Mouse (Mus musculus): Measurements from ENCODE around the gene Cdh26.

- TF ChIP-seq ZC3H11A (IDR thresholded peaks at IDR 0.05; ENCODE audit: low read depth, low read length) (no peak), EP300 (IDR thresholded peaks at IDR 0.05; ENCODE audit: low read depth in 1 of 2, low read length in 2 of 2) (no peak), ZKSCAN1 (IDR thresholded peaks at IDR 0.05; ENCODE audit: low read depth, low read length) (no peak), ELF1 (IDR thresholded peaks at IDR 0.05; ENCODE audit: low read depth, low read length) (no peak), CHD1 (IDR thresholded peaks at IDR 0.05; ENCODE audit: low read depth, low read length) (no peak), GATA1 (IDR thresholded peaks at IDR 0.05; ENCODE audit: low read depth, low read length) (no peak), BHLHE40 (IDR thresholded peaks at IDR 0.05; ENCODE audit: borderline replicate concordance, low read depth, low read length) (no peak), POLR2A (IDR thresholded peaks at IDR 0.05; ENCODE audit: control insufficient read depth in 1 of 2, insufficient read depth in 1 of 2, low read depth in 1 of 2, low read length in 2 of 2, poor library complexity in 1 of 2) (no peak), MAX (IDR thresholded peaks at IDR 0.05; ENCODE audit: low read length) (no peak), CTCF (IDR thresholded peaks at IDR 0.05 in 2 of 3, conservative IDR thresholded peaks at IDR 0.05 in 1 of 3; ENCODE audit: control insufficient read depth in 1 of 3, insufficient read depth in 1 of 3, low read depth in 2 of 3, low read length in 3 of 3, poor library complexity in 1 of 3, severe bottlenecking in 1 of 3) (no peak)
These were observed 67.6 kb downstream of the Cdh26 start for GRCm38 (mm10) chr2:178497900-178498299.

Measured in MEL (cell line).